Mouse (Mus musculus) CH12.LX (cell line): ENCODE results near the gene Myl9. TPM values are rescaled to one million over a fixed set of nuclear protein-coding genes. Genes with fewer than 3 reads are reported as not detected.

Experiments used
- DNase-seq: peaks from one replicate; pipeline ENCODE4 v3.0.0-alpha.2; 2013; ENCODE audit errors: extremely low read depth
- H3K27ac ChIP-seq: 2 replicates; pipeline ENCODE4 v1.5.1; 2012; ENCODE audit warnings: low read depth, mild to moderate bottlenecking, control low read depth, moderate library complexity; ENCODE audit not compliant: insufficient read depth
- H3K27me3 ChIP-seq: replicated peaks from 2 replicates; pipeline ENCODE3; 2012; ENCODE audit warnings: inconsistent platforms
- H3K36me3 ChIP-seq, 2 experiments: replicated peaks in 1 of 2; 2 replicates each; pipeline versions ENCODE3 to v1.6.1; 2012; ENCODE audit warnings: inconsistent platforms in 1 of 2, low read length in 1 of 2, mild to moderate bottlenecking in 1 of 2, mixed read lengths in 1 of 2, moderate library complexity in 1 of 2; ENCODE audit not compliant: control insufficient read depth in 1 of 2, insufficient read depth in 1 of 2
- H3K4me1 ChIP-seq, 2 experiments: 2 replicates each; pipeline ENCODE4 v1.6.1; 2012; ENCODE audit warnings: inconsistent platforms in 1 of 2, moderate library complexity in 1 of 2; ENCODE audit not compliant: insufficient read depth in 2 of 2, control insufficient read depth in 1 of 2
- H3K4me2 ChIP-seq: 2 replicates; pipeline ENCODE4 v1.6.1; 2012; ENCODE audit warnings: low read depth, mild to moderate bottlenecking, control low read depth; ENCODE audit not compliant: poor library complexity, insufficient read depth, severe bottlenecking
- H3K4me3 ChIP-seq, 3 experiments: fragments of 150-350 bp in 1 of 3; sonication (generic) in 1 of 3; replicated peaks in 1 of 3; 2 replicates each; pipeline versions ENCODE3 to v1.5.1; 2011 to 2012; ENCODE audit warnings: low read depth in 2 of 3, low read length in 2 of 3, mild to moderate bottlenecking in 2 of 3, moderate library complexity in 2 of 3, control low read depth in 1 of 3, improper control_type of control experiment in 1 of 3, inconsistent platforms in 1 of 3, mixed read lengths in 1 of 3; ENCODE audit not compliant: poor library complexity in 1 of 3
- H3K79me2 ChIP-seq: replicated peaks from 2 replicates; pipeline ENCODE4 v1.6.1; 2012; ENCODE audit warnings: mild to moderate bottlenecking, moderate library complexity; ENCODE audit not compliant: control insufficient read depth, poor library complexity, insufficient read depth, severe bottlenecking; ENCODE audit errors: extremely low read depth
- H3K9ac ChIP-seq: 2 replicates; pipeline ENCODE4 v1.6.1; 2012; ENCODE audit warnings: low read depth, mild to moderate bottlenecking, control low read depth, moderate library complexity; ENCODE audit not compliant: insufficient read depth
- H3K9me3 ChIP-seq: replicated peaks from 2 replicates; pipeline ENCODE3; 2012; ENCODE audit warnings: low read length, inconsistent platforms, mixed read lengths
- CTCF ChIP-seq, 2 experiments: IDR thresholded peaks in 1 of 2; conservative IDR thresholded peaks in 1 of 2; 2 replicates each; pipeline ENCODE4 v1.5.1; 2011 to 2012; ENCODE audit warnings: low read depth in 2 of 2, low read length in 2 of 2, improper control_type of control experiment in 1 of 2, inconsistent platforms in 1 of 2, mild to moderate bottlenecking in 1 of 2, moderate library complexity in 1 of 2
- ELF1 ChIP-seq: IDR thresholded peaks from 2 replicates; pipeline ENCODE4 v1.6.1; 2014; ENCODE audit warnings: low read depth, mild to moderate bottlenecking, inconsistent platforms, low read length, improper control_type of control experiment
- EP300 ChIP-seq: IDR thresholded peaks from 2 replicates; pipeline ENCODE4 v1.6.1; 2011; ENCODE audit warnings: low read length, improper control_type of control experiment
- ETS1 ChIP-seq: conservative IDR thresholded peaks from 2 replicates; pipeline ENCODE4 v1.6.1; 2012; ENCODE audit warnings: low read depth, mild to moderate bottlenecking, inconsistent platforms, low read length, improper control_type of control experiment, moderate library complexity
- GABPA ChIP-seq: IDR thresholded peaks from 2 replicates; pipeline ENCODE4 v1.6.1; 2012; ENCODE audit warnings: low read depth, low read length, improper control_type of control experiment, inconsistent platforms; ENCODE audit not compliant: insufficient replicate concordance
- HCFC1 ChIP-seq: IDR thresholded peaks from 2 replicates; pipeline ENCODE4 v1.6.1; 2012; ENCODE audit warnings: low read depth, mild to moderate bottlenecking, inconsistent platforms, low read length, improper control_type of control experiment
- IRF4 ChIP-seq: IDR thresholded peaks from 2 replicates; pipeline ENCODE4 v1.6.1; 2014; ENCODE audit warnings: low read depth, mild to moderate bottlenecking, inconsistent platforms, low read length, improper control_type of control experiment
- MAZ ChIP-seq: IDR thresholded peaks from 2 replicates; pipeline ENCODE4 v1.6.1; 2012; ENCODE audit warnings: low read depth, mild to moderate bottlenecking, inconsistent platforms, low read length, improper control_type of control experiment, moderate library complexity
- MXI1 ChIP-seq: IDR thresholded peaks from 2 replicates; pipeline ENCODE4 v1.6.1; 2011; ENCODE audit warnings: mild to moderate bottlenecking, low read depth, low read length, improper control_type of control experiment
- MYC ChIP-seq: IDR thresholded peaks from 2 replicates; pipeline ENCODE4 v1.6.1; 2011; ENCODE audit warnings: low read depth, mild to moderate bottlenecking, improper control_type of control experiment, low read length
- NRF1 ChIP-seq: IDR thresholded peaks from 2 replicates; pipeline ENCODE4 v1.6.1; 2014; ENCODE audit warnings: low read depth, mild to moderate bottlenecking, inconsistent platforms, low read length, improper control_type of control experiment, moderate library complexity
- PAX5 ChIP-seq: IDR thresholded peaks from 2 replicates; pipeline ENCODE4 v1.6.1; 2012; ENCODE audit warnings: low read length, inconsistent platforms, mixed read lengths
- SIN3A ChIP-seq: IDR thresholded peaks from 2 replicates; pipeline ENCODE4 v1.6.1; 2012; ENCODE audit warnings: low read length, improper control_type of control experiment, inconsistent platforms
- SMC3 ChIP-seq: IDR thresholded peaks from 2 replicates; pipeline ENCODE4 v1.6.1; 2011; ENCODE audit warnings: low read depth, low read length, improper control_type of control experiment
- TBP ChIP-seq: conservative IDR thresholded peaks from 2 replicates; pipeline ENCODE4 v1.6.1; 2011; ENCODE audit warnings: low read depth, low read length, improper control_type of control experiment
- UBTF ChIP-seq: IDR thresholded peaks from 2 replicates; pipeline ENCODE4 v1.6.1; 2012; ENCODE audit warnings: low read depth, mild to moderate bottlenecking, inconsistent platforms, low read length, improper control_type of control experiment, moderate library complexity
- USF1 ChIP-seq: IDR thresholded peaks from 2 replicates; pipeline ENCODE4 v1.6.1; 2014; ENCODE audit warnings: low read depth, mild to moderate bottlenecking, inconsistent platforms, low read length, improper control_type of control experiment
- ZC3H11A ChIP-seq: IDR thresholded peaks from 2 replicates; pipeline ENCODE4 v1.6.1; 2012; ENCODE audit warnings: low read depth, mild to moderate bottlenecking, inconsistent platforms, low read length, improper control_type of control experiment
- ZKSCAN1 ChIP-seq: IDR thresholded peaks from 2 replicates; pipeline ENCODE4 v1.6.1; 2012; ENCODE audit warnings: low read depth, inconsistent platforms, low read length, improper control_type of control experiment, borderline replicate concordance
- dilution Hi-C: fragments of 300-500 bp; cut with MboI; formaldehyde crosslinking; loops from 2 replicates; pipeline ENCODE4 v1.14.3; 2020; ENCODE audit warnings: low sequenced_read_pairs; ENCODE audit not compliant: extremely low pct_unique_long_range_greater_than_20kb, extremely low pct_ligation_motif_present
- in situ Hi-C: fragments of 300-500 bp; cut with MboI; formaldehyde crosslinking; loops from 3 replicates; pipeline ENCODE4 v1.14.3; 2019; ENCODE audit warnings: low sequenced_read_pairs, low pct_ligation_motif_present, low pct_unique_long_range_greater_than_20kb, mixed read lengths
- polyA plus RNA-seq: library from polyadenylated mRNA; unstranded; fragments of >175 nt; gene quantifications from 2 replicates; pipeline ENCODE4 v1.2.1, GENCODE M21; 2012; ENCODE audit warnings: low read depth; ENCODE audit not compliant: insufficient read length
- total RNA-seq, 2 experiments: library from RNA; depleted of rRNA; stranded (reverse); fragments of 300-350 nt in 1 of 2; fragments of >200 nt in 1 of 2; gene quantifications; 2 replicates each; pipeline ENCODE4 v1.2.3; 2012 to 2014

Gene Myl9
- total and polyA plus RNA-seq, 3 experiments: not detected

DNA sequence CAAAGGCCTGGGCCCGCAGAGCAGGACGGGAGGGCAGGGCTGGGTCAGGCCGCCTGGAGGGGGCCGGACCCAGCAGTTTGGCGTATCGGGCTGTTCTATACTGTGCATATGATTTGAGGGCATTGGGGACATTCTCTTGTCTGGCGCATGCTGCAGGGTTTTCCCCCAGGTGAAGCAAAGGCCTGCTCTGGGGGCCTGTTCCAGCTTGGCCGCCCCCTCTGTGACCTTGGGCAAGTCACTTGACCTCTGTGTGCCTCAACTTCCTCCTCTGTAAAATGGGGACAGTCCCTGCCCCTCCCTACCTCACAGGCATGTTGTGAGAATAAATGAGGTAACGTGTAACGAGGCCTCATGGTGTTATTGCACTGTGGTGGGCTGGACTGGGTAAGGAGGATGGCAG, 11.2 kb upstream of the Myl9 start (continued):
- no peak for TF ChIP-seq GABPA
- TF ChIP-seq IRF4: peak; percentile 57
- TF ChIP-seq ELF1: peak; percentile 68
- TF ChIP-seq MYC: peak; percentile 84
- TF ChIP-seq SIN3A: no peak
- no peak; the same call in 1 of the 2 replicates for TF ChIP-seq EP300

GRCm38 (mm10) chr2:156764747-156765146, 10.5 kb upstream of the Myl9 start:
- Histone ChIP-seq H3K27ac (peak overlapping the region; percentile 54; the same call in 1 of the 2 replicates), H3K9me3 (no peaks in the 10 kb centered on the region), H3K27me3 (no peaks in the 10 kb centered on the region), H3K4me2 (no peak overlapping the region), H3K79me2 (no peaks in the 10 kb centered on the region), H3K4me3 (no peak overlapping the region), H3K9ac (no peak overlapping the region), H3K36me3 (peaks cover 5 to 34% of the 10 kb centered on the region in 2 experiments), H3K4me1 (peaks cover 21 to 68% of the 10 kb centered on the region in 2 experiments)
- dilution Hi-C loops (no loop called here), in situ Hi-C loops (no loop called here)
- 0 out of 4 replicates have a peak, but pooled peaks of 1 of the 2 experiments have one; percentile 8 for TF ChIP-seq CTCF (conservative IDR thresholded peaks at IDR 0.05 in 1 of 2, IDR thresholded peaks at IDR 0.05 in 1 of 2; ENCODE audit: low read depth in 2 of 2, low read length in 2 of 2)
- no peak for TF ChIP-seq GABPA
- peak; percentile 76 for DNase-seq

- H3K79me2 ChIP-seq: no peaks in the 10 kb centered on the region
- H3K36me3 ChIP-seq: peaks cover 5 to 26% of the 10 kb centered on the region in 2 experiments
- H3K4me2 ChIP-seq: no peak overlapping the region
- in situ Hi-C loops: no loop called here
- no peak for DNase-seq
- H3K27ac ChIP-seq: no peak overlapping the region
- TF ChIP-seq MAZ: no peak
- no peak for TF ChIP-seq CTCF (conservative IDR thresholded peaks at IDR 0.05 in 1 of 2, IDR thresholded peaks at IDR 0.05 in 1 of 2; ENCODE audit: low read depth in 2 of 2, low read length in 2 of 2)
- no peak for TF ChIP-seq ZKSCAN1
- no peak for TF ChIP-seq NRF1
- no peak for TF ChIP-seq ELF1
- no peak for TF ChIP-seq ETS1
- TF ChIP-seq UBTF: no peak
- TF ChIP-seq HCFC1: no peak
- TF ChIP-seq USF1: no peak
- no peak for TF ChIP-seq PAX5
- TF ChIP-seq SMC3: no peak
- TF ChIP-seq TBP: no peak
- no peak for TF ChIP-seq ZC3H11A
- no peak for TF ChIP-seq MXI1
- TF ChIP-seq SIN3A: no peak
- TF ChIP-seq, all 38 proteins: peak for 0
- H3K4me3 ChIP-seq: no peak overlapping the region
- H3K27me3 ChIP-seq: no peaks in the 10 kb centered on the region
- dilution Hi-C loops: no loop called here
- no peaks in the 10 kb centered on the region for H3K9me3 ChIP-seq
- H3K9ac ChIP-seq: no peak overlapping the region
- peaks cover 21 to 68% of the 10 kb centered on the region in 2 experiments for H3K4me1 ChIP-seq
These were observed 9.6 kb upstream of the Myl9 start for GRCm38 (mm10) chr2:156765593-156765992.
